Mouse (Mus musculus): ENCODE measurements around the gene Zfp710.
A peak's percentile ranks its signal among the peaks of the same experiment; 100 is the strongest.
"Not testable (repeated sequence)": the region's sequence is repeated elsewhere in the genome, so short reads cannot be mapped to it uniquely, and the experiment has no call there.

The Zfp710 gene

DNA sequence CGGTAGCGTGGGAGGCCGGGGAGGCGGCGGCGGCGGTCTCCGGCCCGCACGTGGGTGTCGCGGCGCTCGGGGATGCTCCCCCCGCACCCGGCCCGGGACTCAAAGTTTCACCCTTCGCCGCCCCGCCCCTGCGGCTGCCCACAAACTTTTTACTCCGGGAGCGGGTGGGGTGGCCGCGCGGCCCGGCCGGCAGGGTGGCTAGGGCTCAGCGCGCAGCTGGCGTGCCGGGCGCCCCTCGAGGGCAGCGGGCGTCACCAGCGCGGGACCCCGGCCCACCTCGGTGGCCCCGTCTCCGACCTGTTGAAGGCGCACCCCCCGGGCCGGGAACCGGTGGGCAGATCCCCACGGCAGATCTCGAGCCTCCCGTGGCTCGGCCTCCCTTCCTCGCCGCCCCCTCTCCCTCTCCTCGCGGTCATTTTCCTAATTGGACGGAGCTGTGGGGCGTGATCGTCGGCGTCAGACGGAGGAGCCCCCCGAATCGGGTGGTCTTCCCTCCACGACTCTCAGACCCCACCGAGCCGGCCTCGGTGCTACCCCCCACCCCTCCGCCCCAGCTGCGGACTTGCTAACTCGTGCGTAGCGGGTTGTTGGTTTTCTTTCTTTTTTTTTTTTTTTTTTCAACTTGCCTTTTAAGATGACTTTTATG, 2.5 kb downstream of the Zfp710 start:
- DNase-seq: peak; percentile 60 to 62

DNA sequence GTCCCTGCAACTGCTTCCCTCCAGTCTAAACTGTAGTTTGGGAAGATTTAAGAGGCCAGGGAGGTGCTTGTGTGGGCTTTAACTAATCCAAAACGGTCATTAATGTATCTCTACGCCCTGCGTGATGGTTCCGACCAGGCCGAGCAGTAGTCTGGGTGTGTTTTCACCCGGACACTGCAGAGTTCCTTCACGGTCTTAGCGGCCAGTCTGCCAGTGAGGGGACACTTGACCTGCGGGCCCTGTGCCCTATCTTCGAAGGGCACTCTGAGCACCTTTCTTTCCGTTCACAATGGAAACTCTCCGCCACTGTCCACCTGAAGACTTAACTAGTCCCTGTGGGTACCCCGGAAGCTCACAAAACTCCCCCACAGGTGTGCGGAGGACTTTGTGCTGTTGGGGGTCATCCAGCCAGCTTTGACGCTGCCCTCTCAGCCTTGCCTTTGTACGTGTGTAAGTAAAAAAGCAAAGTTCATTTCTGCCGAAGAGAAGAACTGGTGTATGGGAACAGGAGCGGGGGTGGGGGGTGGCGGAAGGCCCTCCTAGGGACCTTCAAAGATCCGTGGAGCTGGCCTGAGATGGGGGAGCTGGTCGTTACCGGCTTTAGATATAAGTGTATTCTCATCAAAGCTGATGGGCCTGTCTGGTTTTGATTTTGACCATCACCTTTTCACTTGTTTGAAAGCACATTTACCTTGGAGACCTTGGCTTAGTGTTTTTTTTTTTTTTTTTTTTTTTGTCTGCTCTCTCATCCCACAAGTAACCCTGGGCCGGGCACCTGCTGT, 3.2 kb downstream of the Zfp710 start:
- DNase-seq: peak; percentile 17 to 48

DNA sequence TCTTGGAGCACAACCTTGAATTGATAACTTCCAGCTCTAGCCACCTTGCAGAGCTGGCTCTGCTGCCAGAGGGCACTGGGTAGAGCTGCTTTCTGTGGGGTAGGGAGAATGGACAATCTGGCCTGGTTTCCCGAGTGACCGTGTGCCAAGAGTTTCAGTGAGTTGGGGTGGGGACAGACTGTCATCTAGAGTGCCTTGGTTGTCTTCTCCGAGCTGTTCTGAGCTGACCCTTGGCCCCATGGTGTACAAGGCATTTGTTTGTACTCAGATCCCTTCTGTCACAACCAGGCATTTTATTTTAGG, 3.8 kb downstream of the Zfp710 start:
- peak; percentile 70 to 85 for DNase-seq

DNA sequence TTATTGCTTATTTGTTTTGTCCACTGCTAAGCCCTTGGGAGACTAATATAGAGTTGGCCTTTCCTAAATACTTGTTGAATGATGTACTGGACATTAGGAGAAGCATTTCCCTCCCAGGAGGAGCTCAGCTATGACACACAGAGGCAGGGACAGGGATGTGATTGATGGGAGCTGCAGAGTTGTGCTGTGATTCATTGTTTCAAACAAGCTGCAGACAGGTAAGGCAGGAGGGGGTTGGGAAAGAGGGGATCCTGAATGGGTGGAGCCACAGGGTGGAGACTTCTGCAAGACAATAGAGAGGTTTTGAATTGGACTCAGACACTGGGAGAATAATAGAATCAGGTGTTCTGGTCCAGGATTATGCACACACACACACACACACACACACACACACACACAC, 5.4 kb downstream of the Zfp710 start:
- no peak for DNase-seq

DNA sequence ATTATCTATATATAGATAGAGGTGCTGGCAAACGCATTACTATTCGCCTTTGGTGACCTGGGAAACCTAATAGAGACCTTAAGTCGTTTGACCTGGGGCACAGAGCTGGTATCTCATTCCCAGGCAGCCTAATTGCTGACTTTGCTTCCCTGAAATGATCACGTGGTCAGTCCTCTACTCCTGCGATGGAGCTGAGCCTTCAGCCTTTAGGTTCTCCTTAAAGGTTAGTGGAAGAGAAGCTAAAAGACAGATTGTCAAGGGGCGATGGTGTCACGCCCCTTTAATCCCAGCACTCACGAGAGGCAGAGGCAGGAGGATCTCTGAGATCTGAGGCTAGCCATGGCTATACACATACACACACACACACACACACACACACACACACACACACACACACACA, 5.9 kb downstream of the Zfp710 start:
- no peak for DNase-seq

DNA sequence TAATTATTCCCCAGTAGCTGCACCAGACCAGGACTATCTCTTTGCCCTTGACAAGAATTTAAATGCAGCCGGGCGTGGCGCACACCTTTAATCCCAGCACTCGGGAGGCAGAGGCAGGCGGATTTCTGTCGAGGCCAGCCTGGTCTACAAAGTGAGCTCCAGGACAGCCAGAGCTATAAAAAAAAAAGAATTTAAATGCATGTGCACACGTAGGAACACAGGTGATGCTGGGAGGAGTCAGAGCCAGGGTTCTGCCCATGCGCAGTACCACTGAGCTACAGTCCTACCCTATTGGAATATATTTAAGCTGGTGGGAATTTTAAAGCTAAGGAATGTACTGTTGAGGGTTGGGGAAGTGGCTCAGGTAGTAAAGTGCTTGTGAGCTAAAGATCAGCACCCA, 6.4 kb downstream of the Zfp710 start:
- no peak for DNase-seq

DNA sequence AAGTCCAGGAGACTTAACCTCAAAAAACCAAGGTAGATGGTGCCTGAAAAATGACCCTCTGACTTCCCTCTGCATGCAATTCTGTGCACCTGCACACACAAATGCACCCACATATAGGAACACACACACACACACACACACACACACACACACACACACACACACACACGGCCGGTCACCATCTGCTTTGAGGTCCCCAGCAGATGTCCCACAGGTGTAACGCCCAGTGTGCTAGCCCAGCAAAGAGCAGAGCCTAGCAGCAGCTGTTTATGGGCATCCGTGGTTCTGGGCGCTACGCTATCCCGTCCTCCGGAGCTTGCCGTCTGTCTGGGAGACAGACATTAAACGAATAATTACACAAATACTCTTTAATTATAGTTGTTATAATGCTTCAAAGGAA, 6.9 kb downstream of the Zfp710 start:
- no peak for DNase-seq

DNA sequence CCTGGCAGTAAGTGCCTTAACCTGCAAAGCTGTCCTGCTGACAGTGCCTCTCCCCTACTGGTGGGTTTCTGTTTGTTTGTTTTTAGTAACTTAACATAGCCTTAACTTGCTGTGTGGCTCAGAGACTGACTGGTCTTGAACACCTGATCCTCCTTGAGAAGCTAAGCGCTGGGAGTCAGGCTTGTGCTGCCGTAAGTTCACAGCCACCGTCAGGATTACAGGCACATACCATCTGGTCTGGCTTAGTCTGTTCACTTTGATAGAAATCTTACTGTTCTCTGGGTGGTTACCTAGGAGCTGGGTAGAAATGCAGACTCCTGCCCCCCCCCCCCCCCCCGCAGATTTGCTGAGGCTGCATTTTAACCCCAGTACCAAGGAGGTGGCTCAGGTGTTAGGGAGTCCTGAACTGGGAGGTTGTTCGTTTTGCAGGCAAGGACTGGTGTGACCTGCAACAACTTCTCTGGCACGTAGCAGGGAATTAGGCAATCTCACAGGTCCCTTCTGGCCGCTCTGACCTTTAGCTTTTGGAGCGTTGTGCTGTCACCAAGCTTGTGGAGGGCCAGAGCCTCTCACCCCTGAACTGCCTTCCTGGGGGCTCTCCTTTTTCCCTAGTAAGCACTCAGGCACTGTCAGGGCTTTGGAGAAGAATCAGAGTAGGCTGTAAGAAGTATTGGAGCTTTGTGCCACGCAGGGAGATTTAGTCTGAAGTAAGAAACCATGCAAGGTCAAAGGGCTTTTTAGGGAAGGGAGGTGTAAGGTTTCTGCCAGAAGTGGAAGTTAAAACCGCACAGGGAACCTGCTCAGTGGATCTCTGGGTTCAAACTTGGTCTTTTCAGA, 7.8 kb downstream of the Zfp710 start:
- DNase-seq: no peak

DNA sequence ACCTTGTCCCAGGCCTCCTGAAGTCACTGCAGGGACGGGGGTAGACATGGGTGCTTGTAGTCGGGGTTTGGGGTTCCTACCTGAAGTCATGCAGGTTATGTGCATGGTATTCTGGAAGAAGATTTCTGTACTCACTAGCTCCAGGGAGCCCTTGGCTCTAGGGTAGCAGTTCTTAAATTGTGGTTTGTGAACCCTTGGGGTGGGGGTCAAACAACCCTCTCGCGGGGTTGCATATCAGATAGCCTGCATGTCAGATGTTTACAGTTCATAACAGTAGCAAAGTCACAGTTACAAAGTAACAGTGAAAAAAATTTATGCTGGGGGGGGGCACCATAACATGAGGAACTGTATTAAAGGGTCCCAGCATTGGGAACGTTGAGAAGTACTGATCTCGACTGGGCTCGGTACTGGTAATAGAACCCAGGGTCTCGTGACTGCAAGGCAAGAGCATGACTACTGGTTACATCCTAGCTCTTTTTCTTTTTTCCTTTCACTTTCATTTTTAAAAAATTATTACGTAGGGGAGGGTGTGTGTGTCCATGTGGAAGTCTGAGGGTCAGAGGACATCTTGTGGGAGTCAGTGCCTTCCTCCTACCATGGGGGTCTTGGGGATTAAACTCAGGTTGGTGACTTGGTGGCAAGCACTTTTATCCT, 8.6 kb downstream of the Zfp710 start:
- no peak for DNase-seq

DNA sequence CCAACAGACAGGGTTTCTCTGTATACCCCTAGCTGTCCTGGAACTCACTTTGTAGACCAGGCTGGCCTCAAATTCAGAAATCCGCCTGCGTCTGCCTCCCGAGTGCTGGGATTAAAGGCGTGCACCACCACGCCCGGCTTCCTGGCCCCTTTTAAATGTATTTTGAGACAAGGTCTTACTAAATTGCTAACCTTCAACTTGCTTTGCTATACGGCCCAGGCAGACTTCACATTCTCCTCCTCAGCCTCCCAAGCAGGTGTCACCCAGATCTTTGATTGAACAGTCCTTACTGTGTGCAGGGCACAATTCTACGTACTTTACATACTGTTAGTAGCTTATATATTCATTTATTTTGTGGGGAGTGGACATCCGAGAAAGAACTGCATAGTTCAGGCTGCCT, 9.2 kb downstream of the Zfp710 start:
- no peak for DNase-seq

DNA sequence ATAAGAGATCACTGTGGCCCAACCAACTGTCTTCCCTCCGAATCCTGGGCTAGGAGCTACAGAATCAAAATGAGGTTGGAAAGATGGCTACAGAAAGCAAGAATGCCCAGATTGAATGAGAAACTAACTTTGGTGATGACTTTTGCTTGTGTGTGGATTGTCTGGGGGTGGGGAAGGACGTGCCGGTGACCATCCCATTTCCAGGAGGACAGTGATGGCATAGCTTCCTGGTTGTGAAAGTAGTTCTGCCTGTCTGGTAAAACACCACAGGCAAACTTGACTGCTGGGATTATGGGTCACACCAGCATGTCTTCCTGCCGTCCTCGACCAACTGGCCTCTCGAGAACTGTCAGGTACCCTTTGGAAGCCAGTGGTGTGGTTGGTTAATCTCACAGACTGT, 10.5 kb downstream of the Zfp710 start:
- no peak for DNase-seq

DNA sequence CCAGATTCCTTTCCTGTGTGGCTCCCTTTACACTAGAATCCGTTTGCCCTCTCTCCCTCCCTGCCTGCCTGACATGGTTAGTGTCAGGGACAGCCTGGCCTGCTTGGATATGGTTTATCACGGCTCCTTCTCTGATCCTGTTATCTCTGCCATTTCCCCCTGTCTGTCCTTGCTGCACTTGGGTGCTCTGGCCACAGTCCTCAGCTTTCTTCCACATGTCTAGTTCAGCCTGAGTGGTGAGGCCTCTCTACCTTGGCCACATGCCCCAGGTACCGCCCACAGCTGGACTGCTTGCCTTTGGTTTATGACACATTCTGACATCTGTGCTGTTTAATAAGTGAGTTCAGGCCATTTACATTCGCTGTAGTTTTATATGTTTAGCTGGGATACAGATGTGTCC, 11.1 kb downstream of the Zfp710 start:
- DNase-seq: no peak

DNA sequence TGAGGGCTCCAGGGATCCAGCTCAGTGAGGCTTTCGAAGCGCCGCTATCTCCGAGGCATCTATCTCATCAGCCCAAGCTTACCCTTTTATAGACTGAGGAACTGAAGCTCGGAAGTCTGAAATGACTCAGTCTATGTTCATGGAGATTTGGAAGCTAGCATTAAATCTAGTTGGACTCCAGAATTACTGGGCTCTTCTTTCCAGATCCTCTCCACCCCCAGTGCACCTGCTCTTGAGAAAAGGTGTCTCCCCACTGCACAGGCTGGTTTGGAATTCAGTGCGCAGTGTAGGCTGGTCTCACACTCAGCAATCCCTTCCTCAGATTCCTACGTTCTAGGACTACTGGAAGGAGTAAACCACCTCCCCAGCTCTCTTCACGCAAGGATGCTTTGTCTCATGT, 15.1 kb downstream of the Zfp710 start:
- DNase-seq: no peak

DNA sequence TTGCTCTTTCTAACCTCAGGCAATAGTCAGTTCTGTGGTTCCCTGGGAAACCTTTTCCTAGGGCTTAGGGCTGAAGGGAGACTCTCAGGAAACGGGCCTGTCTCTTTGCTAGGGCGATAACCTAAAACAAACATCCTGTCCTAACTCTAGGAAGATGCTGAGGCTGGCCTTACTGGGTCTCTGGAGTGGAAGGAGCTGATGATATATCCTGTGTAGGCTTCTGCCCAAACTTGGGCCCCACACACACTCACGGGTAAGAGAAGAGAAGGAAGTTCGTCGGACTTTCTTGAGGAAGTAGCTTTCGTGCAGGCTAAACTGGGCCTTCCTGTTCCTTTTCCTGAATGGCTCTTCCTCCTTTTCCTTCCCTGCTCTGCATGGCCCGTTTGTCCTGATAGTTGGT, 19.6 kb downstream of the Zfp710 start:
- no peak for DNase-seq

DNA sequence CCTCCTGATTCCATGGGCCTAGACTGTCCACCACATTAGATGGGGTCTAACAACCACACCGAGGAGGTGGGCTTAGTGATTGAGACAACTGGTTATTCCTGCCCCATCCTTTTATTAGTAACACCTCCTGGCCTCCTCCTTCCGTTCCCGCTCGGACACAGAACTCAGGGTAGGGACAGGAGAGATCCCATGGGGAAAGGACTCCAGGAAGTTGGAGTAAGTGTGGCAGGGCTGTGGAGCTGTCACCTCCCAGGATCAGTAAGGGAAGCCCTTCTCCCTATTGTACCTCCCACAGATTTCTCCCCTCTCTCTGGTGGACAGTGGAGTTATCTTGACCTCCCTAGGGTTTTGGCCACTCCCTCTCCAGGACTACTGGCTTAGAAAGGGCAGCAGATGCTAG, 22.4 kb downstream of the Zfp710 start:
- DNase-seq: no peak

DNA sequence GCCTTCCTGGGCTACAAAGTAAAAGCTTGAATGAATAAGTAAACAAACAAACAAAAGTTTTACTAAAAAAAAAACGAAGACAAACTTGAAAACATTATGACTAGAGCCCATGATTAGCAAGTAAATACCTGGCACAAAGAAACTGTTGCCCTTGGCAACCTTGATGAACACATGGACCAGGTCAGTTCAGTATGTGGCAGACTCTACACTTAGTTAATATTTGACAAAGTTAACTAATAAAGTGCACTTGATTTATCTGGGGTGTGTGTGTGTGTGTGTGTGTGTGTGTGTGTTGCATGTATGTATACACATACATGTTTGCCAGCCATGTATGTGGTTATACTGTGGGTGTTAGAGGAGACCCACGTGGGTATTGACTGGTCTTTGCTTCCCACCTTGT, 25.1 kb downstream of the Zfp710 start:
- no peak for DNase-seq

DNA sequence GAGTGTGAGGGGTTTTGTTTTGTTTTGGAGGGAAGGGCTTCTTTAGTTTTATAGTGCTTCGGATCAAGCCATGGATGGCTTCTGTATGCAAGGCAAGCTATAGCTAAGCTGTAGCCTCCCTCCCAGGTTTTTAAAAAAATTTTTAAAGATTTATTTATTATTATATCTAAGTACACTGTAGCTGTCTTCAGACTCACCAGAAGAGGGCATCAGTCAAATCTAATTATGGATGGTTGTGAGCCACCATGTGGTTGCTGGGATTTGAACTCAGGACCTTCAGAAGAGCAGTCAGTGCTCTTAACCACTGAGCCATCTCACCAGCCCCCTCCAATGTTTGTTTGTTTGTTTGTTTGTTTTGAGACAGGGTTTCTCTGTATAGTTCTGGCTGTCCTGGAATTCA, 25.8 kb downstream of the Zfp710 start:
- DNase-seq: not testable (repeated sequence)

DNA sequence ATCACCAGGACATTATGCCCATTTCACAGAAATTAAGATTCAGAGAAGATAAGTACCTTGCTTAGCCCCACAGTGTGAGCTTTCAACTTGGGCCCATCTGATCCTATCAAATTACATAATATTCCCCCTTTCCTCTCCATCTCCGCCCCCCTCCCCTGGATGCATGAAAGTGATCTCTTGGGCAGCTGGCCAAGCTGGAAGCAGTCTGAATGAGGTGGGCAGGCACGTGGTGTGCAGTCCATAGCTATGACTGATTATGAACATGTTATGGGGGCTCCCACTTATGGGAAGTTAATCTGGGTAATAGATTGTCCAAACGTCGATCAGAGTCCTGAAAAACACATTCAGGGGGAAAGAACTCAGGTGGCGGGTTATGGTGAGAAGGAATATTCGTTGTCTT, 27.2 kb downstream of the Zfp710 start:
- no peak for DNase-seq

DNA sequence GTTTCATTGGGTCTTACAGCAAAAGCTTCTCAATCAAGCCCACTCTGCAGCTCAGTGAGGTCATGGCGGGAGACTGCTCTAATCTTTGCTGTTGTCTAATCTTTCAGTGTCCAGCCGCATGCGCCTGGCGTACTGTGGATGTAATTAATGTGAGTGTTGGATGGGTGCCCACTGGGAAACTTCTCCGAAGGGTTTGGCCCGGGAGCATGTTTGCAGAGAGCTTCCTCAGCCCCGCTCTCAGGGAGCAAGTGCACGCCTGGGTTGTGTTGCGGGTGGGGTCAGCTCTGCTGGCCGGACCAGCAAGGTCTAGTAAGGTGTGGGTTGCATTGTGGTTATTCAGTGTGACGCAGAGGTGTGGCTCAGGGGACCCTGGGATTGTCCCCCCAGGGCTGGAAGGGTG, 27.6 kb downstream of the Zfp710 start:
- DNase-seq: peak; percentile 58 to 59

DNA sequence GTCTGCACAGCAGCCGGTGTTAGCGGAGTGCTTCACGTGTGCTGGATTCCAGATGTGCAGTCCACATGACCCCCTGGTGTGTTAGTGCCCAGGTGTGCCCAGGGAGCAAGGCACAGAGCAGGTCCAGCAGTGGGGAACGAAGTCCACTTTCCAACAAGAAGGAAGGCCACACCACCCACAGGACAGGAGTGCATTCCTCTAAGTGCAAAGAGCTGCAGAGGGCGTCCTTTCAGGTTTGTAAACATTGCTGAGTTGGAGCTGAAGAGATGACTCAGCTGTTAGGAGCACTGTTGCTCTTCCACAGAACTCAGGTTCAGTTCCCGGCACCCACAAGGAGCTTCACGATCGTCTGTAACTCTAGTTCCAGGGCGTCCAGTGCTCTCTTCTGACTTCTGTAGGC, 28.5 kb downstream of the Zfp710 start:
- no peak for DNase-seq

DNA sequence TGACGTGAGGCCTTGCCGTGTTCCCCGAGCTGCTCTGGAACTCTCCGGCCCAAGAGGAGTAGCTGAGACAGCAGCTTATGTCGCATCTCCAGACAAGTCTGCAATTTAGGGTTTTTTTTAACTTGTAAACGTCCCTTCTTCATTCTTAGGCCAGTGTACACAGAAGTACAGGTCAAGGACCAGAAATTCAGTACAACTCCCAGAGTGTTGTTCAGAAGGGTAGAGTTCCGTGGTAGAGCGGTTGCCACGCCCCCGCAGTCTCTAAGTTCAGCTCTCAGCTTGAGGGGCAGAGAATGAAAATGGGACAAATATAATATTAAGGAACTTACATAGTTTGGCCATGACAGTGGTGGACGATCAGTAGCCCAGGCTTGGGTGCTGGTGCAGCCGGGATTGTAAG, 31.2 kb downstream of the Zfp710 start:
- no peak for DNase-seq

DNA sequence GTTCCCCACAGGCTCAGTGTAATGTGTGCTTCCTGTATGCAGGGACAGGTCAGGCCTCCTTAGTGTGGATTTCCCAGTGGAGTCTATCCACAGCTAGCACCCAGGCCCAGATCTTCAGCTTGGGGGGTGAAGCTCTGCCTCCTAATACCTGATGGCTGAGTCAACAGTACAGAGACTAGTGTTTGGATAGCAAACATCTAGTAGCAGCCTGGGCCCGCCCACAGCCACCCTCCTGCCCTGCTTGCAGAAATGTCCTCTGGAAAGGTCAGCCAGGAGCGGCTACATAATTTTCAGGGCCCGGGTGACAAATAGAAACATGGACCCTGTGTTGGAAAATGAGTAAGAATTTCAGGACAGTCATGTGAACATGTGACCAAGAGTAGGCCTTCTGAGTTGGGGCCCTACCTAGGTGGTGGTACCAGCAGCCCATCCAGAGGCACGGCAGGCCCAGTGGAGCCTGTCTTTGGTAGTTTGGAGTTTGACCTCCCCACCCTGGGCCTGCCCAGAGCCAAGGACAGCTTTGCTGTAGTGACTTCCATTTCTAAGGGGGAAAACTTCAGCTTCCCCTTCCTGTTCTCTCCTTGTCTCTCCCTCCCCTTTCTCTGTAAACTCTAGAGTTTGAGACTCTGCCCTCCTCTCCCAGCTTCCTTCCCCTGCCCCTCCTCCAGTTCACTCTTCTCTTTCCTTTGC, 32.5 kb downstream of the Zfp710 start:
- DNase-seq: no peak

DNA sequence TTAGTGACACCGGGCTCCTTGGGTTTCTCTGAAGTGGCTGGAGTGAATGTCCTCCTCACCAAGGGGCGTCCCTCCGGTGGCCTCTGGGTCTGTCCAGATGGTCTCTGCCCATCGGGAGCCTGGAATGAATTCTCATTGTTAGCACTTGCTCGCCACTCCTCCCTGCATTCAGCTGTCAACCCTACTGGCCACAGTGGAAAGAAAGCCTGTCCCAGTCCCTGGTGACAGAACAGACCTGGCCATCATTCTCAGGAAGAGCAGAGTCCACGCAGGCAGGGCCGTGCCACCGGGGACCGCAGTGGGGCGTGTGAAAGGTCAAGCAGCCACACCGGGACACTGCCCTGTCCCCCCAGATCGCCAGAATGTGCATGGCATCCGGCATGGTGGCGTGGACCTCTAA, 33.2 kb downstream of the Zfp710 start:
- DNase-seq: peak in 1 of 2 experiments; percentile 49

All from cerebellum, postnatal 14 days (tissue).